Mouse (Mus musculus) CD4-positive naive resting alpha-beta T cell, adult 57 days (primary cell): ENCODE results near the gene Uggt2. TPM values are rescaled to one million over a fixed set of nuclear protein-coding genes. Genes with fewer than 3 reads are reported as not detected.

Experiments
- total RNA-seq: library from RNA; stranded (reverse); gene quantifications from one replicate; pipeline ENCODE4 v1.2.4, GENCODE M21; 2023

The Uggt2 gene
- total RNA-seq = 1.1 TPM

GRCm38 (mm10) chr14:119098851-119099569 is at the start of gene Uggt2:
TSS of gene Uggt2 (minus strand) at chr14:119099430.

GRCm38 (mm10) chr14:119137906-119138785 is 38.9 kb upstream of the Uggt2 start, which contains the start of gene Hs6st3:
TSS of gene Hs6st3 (plus strand) at chr14:119138341.

GRCm38 (mm10) chr14:118937533-118938492 is 161.4 kb downstream of the Uggt2 start, which contains the start of gene Dnajc3:
TSS of gene Dnajc3 (plus strand) at chr14:118937976.

Other genes with a start within 250 kb of the Uggt2 start
- gene Dzip1, start 174.0 kb downstream of the Uggt2 start, total RNA-seq = 61.0 TPM
- 51.9 TPM for gene Dnajc3, start 161.5 kb downstream of the Uggt2 start, total RNA-seq
- gene Hs6st3, start 38.9 kb upstream of the Uggt2 start, total RNA-seq = not detected